Mouse (Mus musculus): ENCODE measurements around the gene Polr1e. TPM values are rescaled to one million over a fixed set of nuclear protein-coding genes. Genes with fewer than 3 reads are reported as not detected.
"Not testable (repeated sequence)": the region's sequence is repeated elsewhere in the genome, so short reads cannot be mapped to it uniquely, and the experiment has no call there.

Polr1e gene
- total RNA-seq (2021) = 10 to 100 TPM; 12.0 to 12.6 TPM

GRCm38 (mm10) chr4:45018452-45018980 is at the start of gene Polr1e:
Gene Polr1e (plus strand): TSS chr4:45018583.
- peak; percentile 77 to 82 for DNase-seq

DNA sequence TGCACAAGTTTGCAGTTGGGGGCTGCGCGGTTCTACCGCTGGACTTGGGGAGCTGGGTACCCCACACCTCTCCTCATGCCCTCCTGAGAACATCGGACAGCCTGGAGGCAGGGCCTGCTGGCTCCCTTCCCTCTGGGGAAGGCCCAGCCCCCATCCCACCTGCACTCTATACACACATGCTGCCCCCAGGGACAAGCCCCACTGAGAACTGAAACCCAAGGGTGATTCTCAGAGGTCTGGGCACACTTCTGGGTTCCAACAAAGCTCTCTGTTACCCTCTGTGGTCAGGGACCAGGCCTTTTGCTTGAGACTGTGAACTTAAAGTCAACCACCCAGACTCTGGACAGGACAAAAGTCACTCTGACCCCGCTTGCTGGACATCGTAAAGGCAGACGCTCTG is 48.3 kb upstream of the Polr1e start:
- DNase-seq = no peak

DNA sequence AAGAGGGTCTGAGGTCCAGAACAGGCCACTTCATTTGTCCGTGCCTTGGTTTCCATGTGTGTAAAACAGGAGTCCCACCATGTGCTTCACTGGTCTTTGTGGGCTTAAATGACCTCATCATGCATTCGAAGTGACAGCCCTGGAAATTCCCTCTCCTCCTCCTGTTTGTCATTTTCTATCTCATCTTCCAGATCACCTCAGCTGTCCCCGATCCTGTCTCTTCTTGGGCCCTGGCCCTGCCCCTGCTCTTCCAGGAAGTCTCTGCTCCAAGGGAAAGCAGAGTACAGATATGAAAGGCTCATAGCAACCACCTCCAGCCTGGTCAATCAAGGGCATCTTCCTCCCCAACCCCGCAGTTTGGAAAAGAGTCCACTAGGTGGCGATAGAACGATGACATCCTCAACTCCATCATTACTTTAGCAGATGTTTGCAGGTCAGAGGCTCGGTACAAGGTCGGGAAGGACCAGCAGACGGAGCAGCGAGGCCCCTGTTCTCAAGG is 47.7 kb upstream of the Polr1e start:
- DNase-seq = peak in 1 of 2 experiments; percentile 34

DNA sequence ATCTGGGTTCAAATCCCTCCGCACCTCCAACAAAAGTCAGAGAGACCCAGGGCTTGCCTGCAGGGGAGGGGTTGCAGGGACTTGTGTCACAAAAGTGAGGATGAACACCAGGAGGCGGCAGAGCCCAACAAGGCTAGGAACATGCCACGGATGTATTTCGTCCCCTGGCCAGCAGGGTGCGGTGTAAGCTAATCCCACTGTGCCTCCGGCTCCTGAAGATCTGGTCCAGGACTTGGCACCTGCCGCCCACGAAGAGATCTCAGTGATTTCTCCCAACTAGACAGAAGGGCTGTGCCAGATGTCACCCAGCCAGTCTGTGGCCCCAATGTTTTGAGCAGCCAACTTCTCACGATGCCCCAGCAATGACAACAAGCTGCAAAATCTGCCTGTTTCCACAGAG is 44.9 kb upstream of the Polr1e start:
- DNase-seq = peak; percentile 88 to 89

DNA sequence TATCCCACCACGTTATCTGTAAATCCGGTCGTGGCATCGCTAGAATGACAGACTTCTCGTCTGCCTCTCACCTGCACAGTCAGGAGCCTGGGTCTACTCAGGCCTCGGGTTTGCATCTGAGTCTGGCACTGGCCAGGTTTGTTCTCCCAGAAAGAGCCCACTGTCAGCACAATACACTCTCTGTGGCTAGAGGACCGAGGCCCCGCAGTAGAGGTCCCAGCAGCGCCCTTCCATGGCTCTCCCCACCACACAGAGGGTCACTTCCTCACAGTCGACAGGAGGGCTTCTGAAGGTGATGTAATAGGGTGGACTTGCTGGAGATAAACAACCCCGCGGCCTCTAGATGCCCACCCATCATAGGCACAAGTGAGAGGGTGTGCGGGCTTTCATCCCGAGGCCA is 44.5 kb upstream of the Polr1e start:
- no peak for DNase-seq

- DNase-seq = no peak
Measured at GRCm38 (mm10) chr4:44974331-44974730, 44.1 kb upstream of the Polr1e start.

DNA sequence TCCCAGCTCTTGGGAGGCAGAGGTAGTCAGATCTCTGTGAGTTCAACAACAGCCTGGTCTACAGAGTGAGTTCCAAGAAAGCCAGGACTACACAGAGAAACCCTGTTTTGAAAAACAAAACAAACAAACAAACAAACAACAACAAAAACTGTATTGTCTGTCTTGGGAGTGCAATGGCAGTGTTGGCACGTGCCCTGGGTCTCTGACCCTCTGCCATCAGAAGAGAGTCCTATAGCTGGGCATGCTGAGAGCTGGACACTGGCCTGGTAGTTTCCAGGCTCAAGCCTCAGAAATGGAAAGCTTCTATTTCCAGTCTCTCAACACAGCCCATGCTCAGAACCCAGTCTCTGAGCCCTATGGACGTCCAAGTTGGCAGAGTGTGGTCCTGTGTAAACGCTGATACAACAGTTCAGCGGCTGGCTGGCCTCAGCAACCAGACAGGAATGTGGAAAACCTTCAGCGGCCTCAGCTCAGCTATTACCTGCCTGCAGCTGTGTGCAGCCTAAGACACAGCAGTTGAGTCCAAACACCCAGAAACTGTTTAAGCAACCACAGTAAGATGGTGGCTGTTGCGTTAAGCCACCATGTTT is 42.3 kb upstream of the Polr1e start:
- no peak for DNase-seq

DNA sequence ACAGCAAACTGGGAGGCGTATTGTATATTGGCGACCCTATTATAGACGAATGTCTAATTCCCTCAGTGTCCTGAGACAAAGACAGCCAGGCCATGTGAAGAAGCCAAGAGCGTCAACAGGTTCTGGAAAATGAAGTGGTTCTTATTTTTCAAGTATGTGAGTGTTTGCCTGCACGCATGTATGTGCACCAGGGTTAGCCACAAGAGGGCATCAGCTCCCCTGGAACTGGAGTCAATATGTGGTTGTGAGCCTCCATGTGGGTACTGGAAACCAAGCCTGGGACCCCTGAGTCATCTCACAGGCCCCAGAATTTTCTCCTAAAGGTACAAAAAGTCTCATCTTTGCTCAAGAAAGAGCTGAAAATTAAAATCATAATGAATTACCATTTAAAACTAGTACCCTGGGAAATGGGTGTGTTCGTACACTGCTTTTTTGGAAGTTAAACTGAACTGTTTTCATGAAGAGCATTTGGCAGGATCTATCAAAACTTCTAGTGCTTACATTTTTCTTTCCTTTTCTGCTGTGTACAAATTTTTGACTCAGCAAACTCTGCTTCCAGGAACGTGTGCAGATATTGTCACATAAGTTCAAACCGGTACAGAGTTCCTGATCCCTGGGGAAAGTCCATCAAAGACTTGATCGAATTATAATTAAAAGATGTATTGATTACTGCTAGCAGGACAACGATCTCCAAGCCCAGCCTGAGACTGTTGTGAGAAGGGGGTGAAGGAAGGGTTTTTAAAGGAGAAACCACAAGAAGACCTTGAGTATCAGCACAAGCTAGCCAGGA is 41.3 kb upstream of the Polr1e start:
- DNase-seq = no peak

GRCm38 (mm10) chr4:44978175-44978574 is 40.2 kb upstream of the Polr1e start:
- DNase-seq = no peak

GRCm38 (mm10) chr4:44979794-44980338 is 38.5 kb upstream of the Polr1e start:
- DNase-seq = no peak

- DNase-seq = peak; percentile 58 to 70
Measured at GRCm38 (mm10) chr4:44981280-44981973, 37.0 kb upstream of the Polr1e start, which contains the start of gene Grhpr. Gene Grhpr (plus strand): TSS chr4:44981395.

DNA sequence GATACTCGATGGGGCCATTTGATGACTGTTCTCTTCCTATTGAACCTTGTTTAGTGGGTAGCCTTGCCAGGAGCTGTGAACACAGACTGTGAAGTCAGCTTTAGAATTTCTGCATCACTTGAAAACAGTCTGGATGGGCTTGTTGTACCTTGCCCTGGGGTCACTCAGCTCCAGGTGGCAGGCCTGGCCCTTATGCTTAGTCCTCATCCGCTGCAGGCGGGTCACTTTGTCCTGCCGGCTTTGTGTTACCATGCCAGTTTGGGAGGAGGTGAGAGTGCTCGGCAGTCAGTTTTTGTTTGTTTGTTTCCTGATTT is 36.5 kb upstream of the Polr1e start:
- DNase-seq = no peak

GRCm38 (mm10) chr4:44982440-44983130 is 35.8 kb upstream of the Polr1e start:
- DNase-seq = no peak

DNA sequence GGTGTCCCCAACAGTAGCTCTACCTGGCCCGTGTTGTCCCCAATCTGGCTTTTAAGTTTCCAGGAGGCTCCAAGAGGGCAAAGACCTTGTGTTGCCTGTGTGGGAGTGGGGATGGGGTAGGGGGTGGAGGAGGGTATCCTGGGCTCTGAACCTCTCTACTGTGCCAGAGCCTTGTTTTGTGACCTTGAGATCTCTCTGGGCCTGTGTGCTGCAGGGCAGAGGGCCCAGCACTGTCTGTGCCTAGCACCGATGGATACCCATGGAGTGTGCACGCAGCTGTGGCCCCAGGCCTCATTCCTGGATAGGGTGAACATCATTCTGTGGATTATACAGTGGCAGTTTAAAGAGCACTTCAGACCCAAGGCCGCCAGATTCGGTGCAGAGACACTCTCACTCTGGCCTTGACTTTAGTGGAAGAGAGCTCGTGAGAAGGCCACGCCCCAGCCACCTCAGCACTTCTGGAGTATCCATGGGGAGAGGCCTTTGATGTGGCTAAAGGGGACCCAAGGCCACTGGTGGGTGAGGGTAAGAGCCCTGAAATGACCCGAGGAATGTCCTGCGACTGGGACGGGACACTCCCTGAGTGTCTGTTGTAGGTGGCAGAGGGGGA is 35.1 kb upstream of the Polr1e start:
- DNase-seq = no peak

DNA sequence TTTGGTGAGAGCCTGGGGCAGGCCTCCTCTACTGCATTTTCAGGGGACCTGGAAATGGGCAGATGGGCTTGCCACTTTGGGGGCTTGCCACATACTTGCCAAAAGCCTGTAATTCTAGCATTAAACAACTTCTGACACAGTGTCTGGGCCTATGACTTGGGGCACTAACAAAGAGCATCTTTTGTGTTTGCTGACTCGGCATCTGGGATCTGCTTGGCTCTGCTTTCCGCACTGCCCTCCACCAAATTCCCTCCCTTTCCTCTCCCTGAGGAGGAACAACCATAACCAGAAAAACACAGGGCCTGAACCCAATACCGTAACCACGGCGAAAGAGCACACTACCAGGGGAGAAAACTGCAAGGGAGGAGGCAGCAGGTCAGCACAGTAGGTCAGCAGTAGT is 27.8 kb upstream of the Polr1e start:
- DNase-seq = no peak

- not testable (repeated sequence) for DNase-seq
Measured at GRCm38 (mm10) chr4:44992330-44992729, 26.1 kb upstream of the Polr1e start.

- not testable (repeated sequence) for DNase-seq
Measured at GRCm38 (mm10) chr4:44993179-44993578, 25.2 kb upstream of the Polr1e start.

DNA sequence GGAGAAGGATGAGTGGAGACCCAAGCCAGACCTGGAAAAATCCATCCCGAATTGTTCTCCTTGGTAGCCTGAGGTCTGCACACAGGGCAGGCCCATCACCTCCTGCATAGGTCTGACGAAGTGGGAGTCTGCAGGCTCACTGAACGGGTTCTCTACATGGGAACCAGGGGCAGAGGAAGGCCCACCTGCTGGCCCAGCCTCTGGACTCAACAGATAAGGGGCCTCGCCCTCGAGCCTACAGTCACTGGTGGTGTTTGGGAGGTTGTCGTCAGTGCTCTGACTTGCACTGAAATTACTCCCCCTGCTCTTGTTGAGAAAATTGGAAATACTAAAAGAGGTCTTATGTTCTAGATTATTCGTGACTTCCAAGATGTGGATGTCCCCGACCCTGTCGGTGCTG is 24.5 kb upstream of the Polr1e start:
- DNase-seq = no peak

DNA sequence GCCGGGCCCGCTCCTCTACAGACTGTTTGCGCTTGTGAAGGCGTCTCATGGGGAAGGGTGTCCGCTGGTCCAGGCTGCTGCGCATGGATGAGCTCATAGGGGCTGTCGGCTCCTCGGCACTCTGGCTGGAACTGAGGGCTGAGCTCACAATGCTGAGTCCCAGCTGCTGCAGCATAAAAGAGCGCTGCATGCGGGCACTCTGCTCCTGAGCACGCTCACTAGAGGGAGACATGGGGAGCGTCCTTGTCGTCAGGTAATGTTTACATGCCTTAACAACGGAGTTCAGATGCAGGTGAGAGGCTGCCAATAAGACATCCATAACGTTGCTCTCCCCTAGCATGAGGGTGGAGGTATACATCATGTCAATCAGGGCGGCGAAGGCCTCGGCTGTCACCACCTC is 23.6 kb upstream of the Polr1e start:
- no peak for DNase-seq

GRCm38 (mm10) chr4:44998071-44998470 is 20.3 kb upstream of the Polr1e start:
- DNase-seq = no peak

GRCm38 (mm10) chr4:45000001-45000400 is 18.4 kb upstream of the Polr1e start:
- DNase-seq = no peak

GRCm38 (mm10) chr4:45005452-45005851 is 12.9 kb upstream of the Polr1e start:
- DNase-seq = no peak
